Mouse (Mus musculus): ENCODE measurements around the gene Prpf4. TPM values are rescaled to one million over a fixed set of nuclear protein-coding genes. Genes with fewer than 3 reads are reported as not detected.

Prpf4 gene
- polyA plus RNA-seq, 1 experiment: 11.3 TPM

Other genes starting within 250 kb of the Prpf4 start
- gene Zfp37, start 177.8 kb upstream of the Prpf4 start, polyA plus RNA-seq (2012; rRNA removed): 0.30 and 0.42 TPM in 2 replicates
- gene Slc31a2, start 146.2 kb upstream of the Prpf4 start, polyA plus RNA-seq (2012; rRNA removed): 10.7 and 12.7 TPM in 2 replicates
- 16.7 and 24.6 TPM in 2 replicates for gene Fkbp15, start 48.2 kb upstream of the Prpf4 start, polyA plus RNA-seq (2012; rRNA removed)
- 68.2 and 69.2 TPM in 2 replicates for gene Slc31a1, start 48.1 kb upstream of the Prpf4 start, polyA plus RNA-seq (2012; rRNA removed)
- gene Cdc26, start 155 bp upstream of the Prpf4 start, polyA plus RNA-seq (2012; rRNA removed): 25.2 and 28.3 TPM in 2 replicates
- gene Rnf183, start 26.5 kb downstream of the Prpf4 start, polyA plus RNA-seq (2012; rRNA removed): 0.89 and 2.1 TPM in 2 replicates
- gene Wdr31, start 62.1 kb downstream of the Prpf4 start, polyA plus RNA-seq (2012; rRNA removed): 1.7 and 1.9 TPM in 2 replicates
- 85.8 and 103 TPM in 2 replicates for gene Bspry, start 71.3 kb downstream of the Prpf4 start, polyA plus RNA-seq (2012; rRNA removed)
- gene Hdhd3, start 94.7 kb downstream of the Prpf4 start, polyA plus RNA-seq (2012; rRNA removed): 97.6 and 124 TPM in 2 replicates
- 135 and 144 TPM in 2 replicates for gene Alad, start 111.1 kb downstream of the Prpf4 start, polyA plus RNA-seq (2012; rRNA removed)
- gene Pole3, start 116.3 kb downstream of the Prpf4 start, polyA plus RNA-seq (2012; rRNA removed): 19.5 and 20.9 TPM in 2 replicates
- 0.10 and 0.16 TPM in 2 replicates for gene 4933430I17Rik, start 116.6 kb downstream of the Prpf4 start, polyA plus RNA-seq (2012; rRNA removed)
- gene Rgs3, start 151.1 kb downstream of the Prpf4 start, polyA plus RNA-seq (2012; rRNA removed): 43.0 and 50.6 TPM in 2 replicates